Mouse (Mus musculus): ENCODE results near the gene Jsrp1. TPM values are rescaled to one million over a fixed set of nuclear protein-coding genes. Genes with fewer than 3 reads are reported as not detected.

The Jsrp1 gene
- polyA plus RNA-seq, 1 experiment from 2014 or later: 0.65 TPM

DNA sequence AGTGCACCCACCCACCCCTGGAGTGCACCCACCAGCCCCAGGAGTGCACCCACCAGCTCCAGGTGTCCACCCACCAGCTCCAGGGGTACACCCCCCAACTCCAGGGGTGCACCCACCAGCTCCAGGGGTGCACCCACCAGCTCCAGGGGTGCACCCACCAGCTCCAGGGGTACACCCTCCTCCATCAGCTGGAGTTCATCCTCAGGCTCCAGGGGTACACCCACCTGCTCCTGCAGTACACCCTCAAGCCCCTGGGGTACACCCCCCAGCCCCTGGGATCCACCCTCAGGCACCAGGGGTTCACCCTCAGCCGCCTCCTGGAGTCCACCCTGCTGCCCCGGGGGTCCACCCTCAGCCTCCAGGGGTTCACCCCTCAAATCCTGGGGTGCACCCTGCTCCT lies 9.0 kb downstream of the Jsrp1 start:
- Histone ChIP-seq H3K27me3 (ENCODE audit: insufficient read depth, poor library complexity, severe bottlenecking) (peaks cover 42% of the 10 kb centered on the region), H3K4me1 (replicated peaks) (peaks cover 54% of the 10 kb centered on the region), H3K4me3 (no peak overlapping the region), H3K9me3 (no peaks in the 10 kb centered on the region), H3K27ac (no peak overlapping the region), H3K36me3 (peaks cover 64% of the 10 kb centered on the region)
- DNase-seq (ENCODE audit: low spot score): no peak
- WGBS: 95% methylated on average over 2 of the region's 2 CpGs

DNA sequence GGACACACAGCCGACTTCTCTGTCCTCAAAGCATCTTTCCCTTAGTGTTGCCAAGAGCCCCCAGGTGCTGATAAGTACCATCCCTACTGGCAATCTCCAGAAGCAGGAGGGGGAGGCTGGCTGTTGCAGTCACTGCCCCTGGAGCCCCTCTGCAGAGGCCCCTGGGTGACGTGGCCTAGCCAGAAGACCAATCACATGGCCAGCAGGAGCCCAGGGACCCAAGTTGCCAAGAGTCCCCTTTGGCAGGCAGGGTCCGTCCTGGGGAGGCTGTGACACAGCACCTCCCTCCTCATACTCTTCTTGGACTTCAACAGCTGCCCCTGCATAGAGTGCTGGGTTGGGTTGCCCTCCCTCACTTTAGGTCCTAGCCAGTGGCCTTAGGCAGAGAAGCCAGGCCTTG lies 10.3 kb downstream of the Jsrp1 start:
- DNase-seq (ENCODE audit: low spot score): no peak
- H3K9me3 ChIP-seq: no peaks in the 10 kb centered on the region
- no peak overlapping the region for H3K27ac ChIP-seq
- no peak overlapping the region; the same call in 1 of the 2 replicates for H3K4me3 ChIP-seq
- peaks cover 28% of the 10 kb centered on the region for H3K27me3 ChIP-seq (ENCODE audit: insufficient read depth, poor library complexity, severe bottlenecking)
- peaks cover 64% of the 10 kb centered on the region for H3K36me3 ChIP-seq
- H3K4me1 ChIP-seq (replicated peaks): peaks cover 44% of the 10 kb centered on the region
- WGBS: 85% methylated on average over 3 of the region's 3 CpGs

DNA sequence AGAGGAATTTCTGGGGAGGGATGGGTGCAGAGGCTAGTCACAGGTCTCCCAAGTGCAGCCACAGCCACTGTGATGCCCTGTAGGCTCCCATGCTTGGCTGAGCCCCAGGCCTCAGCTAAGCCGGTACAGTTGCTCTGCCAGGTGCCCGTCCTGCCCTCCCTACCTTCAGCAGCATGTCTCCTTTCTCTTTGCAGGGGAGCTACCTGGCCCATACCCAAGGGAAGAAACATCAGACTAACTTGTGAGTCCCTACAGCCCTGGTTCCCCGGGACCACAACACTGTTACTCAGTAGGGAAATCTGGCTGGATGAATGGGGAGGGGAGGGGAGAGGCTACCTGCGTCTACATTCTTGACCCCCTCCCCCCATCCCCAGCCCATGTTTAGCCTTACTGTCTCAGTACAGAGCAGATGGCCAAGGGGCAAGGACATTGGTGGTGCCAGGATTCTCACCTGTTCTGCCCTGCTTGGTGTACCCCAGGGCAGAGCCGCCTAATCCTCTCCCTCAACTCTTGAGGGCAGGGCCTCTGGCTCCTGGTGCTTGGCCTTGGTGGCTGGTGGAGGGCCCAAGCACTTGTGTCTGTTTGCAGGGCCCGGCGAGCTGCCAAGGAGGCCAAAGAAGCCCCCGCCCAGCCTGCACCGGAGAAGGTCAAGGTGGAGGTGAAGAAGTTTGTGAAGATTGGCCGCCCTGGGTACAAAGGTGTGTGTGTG lies 10.9 kb downstream of the Jsrp1 start:
- no peaks in the 10 kb centered on the region for H3K9me3 ChIP-seq
- H3K27me3 ChIP-seq (ENCODE audit: insufficient read depth, poor library complexity, severe bottlenecking): peaks cover 22% of the 10 kb centered on the region
- 93% methylated on average over 10 of the region's 10 CpGs for WGBS
- DNase-seq (ENCODE audit: low spot score): no peak
- H3K27ac ChIP-seq: no peak overlapping the region
- H3K4me3 ChIP-seq: peak overlapping the region; percentile 10
- peaks cover 41% of the 10 kb centered on the region for H3K4me1 ChIP-seq (replicated peaks)
- H3K36me3 ChIP-seq: peaks cover 64% of the 10 kb centered on the region

GRCm38 (mm10) chr10:80799070-80799566 lies 14.2 kb downstream of the Jsrp1 start:
- Histone ChIP-seq H3K9me3 (no peaks in the 10 kb centered on the region), H3K4me1 (replicated peaks) (peaks cover 51% of the 10 kb centered on the region), H3K36me3 (peaks cover 71% of the 10 kb centered on the region), H3K27ac (peak overlapping the region; percentile 97), H3K4me3 (peak overlapping the region; percentile 95), H3K27me3 (ENCODE audit: insufficient read depth, poor library complexity, severe bottlenecking) (no peaks in the 10 kb centered on the region)
- WGBS: 3% methylated on average over 18 of the region's 18 CpGs
- no peak for DNase-seq (ENCODE audit: low spot score)

DNA sequence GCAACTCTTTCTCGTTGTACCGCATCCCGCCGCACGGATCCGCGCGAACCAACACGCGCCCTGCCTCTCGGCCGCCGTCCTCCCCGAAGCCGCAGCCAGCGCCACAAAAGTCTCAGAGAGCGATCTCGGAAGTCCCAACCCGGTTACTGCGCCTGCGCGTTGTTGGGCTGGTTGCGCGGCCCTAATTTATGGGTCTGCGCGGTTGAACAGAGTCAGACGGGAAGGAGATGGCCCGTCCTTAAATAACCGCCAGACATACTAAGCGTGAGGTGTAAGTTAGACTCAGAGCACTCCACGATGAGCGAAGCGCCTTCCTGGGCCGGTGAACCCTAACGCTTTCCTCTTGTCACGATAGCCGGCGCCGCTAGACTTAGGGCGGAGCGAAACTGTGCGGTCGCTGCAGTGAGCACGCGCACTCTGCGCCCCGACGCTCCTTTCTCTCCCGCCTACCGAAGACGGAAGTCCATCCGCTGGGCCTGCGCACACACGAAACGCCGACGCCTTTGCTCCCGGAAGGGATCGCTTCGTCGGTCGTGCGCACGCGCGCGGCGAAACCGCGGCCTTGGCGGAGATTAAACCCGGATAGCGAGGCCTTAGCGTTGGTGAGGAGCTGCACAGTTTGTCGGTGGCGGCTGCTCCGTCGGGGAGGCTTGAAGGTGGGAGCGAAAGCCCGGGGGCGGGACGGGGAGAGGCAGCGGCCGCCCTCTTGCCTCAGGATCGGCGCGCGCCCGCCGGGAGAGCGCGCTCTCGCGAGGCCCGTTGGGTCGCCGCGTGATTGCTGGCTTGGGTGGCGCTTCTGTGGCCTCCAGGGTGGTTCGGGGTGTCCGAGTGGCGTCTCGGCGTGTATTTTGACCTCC lies 14.9 kb downstream of the Jsrp1 start, which contains the start of the genes Sf3a2 and Plekhj1:
Sf3a2 (plus strand) TSS at position 49 of the 857 bp plus-strand sequence.
Plekhj1 (minus strand) TSS at position 477 of the 857 bp plus-strand sequence.
- WGBS: under 1% methylated on average over 104 of the region's 104 CpGs
- Histone ChIP-seq H3K27me3 (ENCODE audit: insufficient read depth, poor library complexity, severe bottlenecking) (no peaks in the 10 kb centered on the region), H3K36me3 (peaks cover 71% of the 10 kb centered on the region), H3K4me3 (peak within 1 kb of the TSS; percentile 95), H3K4me1 (replicated peaks) (peaks cover 51% of the 10 kb centered on the region), H3K27ac (peak within 1 kb of the TSS; percentile 97), H3K9me3 (no peaks in the 10 kb centered on the region)
- peak; percentile 95 for DNase-seq (ENCODE audit: low spot score)

DNA sequence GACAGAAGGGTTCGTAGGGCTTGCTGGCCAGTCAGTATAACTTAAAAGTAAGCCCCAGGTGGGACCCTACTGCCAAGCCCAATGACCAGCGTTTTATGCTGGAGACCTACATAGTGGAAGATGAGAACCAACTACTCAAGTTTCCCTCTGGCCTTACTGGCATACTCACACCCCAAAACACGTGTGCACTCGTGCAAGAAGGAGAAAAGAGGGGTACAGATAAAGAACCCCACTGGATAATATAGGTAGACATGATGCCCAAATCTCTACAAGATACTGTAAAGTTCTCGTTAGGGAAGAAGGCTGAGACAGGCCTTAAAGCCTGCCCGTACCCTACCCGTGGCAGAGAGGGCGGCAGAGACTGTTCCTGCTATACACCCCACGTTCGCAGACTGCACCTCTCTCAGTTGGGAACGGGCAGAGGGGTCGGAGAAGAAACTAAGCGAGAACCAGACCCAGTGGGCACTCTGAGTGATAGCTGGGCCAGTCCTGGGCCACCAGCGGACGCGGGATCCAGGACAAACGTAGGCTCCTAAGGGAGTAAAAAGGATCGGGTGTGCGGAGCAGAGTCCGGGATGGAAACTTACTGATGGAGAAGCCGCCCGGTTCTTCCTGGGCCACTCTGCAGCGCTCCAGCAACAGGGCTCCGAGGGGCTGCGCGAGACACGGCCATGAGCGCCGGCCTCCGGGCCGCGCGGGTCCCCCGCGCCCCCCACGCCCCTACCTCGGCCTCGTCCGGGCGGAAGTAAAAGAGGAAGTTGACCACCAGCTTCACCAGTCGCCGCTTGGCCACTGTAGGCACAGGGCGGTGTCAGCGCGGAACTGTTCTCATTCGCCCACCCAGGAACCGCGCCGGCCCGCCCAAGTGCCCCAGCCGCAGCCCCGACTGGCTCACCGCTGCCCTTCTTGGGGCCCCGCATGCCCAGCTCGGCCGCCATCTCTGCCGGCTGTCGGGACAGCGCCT lies 15.8 kb downstream of the Jsrp1 start:
- Histone ChIP-seq H3K27ac (peak overlapping the region; percentile 97), H3K27me3 (ENCODE audit: insufficient read depth, poor library complexity, severe bottlenecking) (no peaks in the 10 kb centered on the region), H3K9me3 (no peaks in the 10 kb centered on the region), H3K4me3 (peak overlapping the region; percentile 95), H3K36me3 (peaks cover 71% of the 10 kb centered on the region), H3K4me1 (replicated peaks) (peaks cover 53% of the 10 kb centered on the region)
- DNase-seq (ENCODE audit: low spot score): no peak
- WGBS: 2% methylated on average over 59 of the region's 59 CpGs

DNA sequence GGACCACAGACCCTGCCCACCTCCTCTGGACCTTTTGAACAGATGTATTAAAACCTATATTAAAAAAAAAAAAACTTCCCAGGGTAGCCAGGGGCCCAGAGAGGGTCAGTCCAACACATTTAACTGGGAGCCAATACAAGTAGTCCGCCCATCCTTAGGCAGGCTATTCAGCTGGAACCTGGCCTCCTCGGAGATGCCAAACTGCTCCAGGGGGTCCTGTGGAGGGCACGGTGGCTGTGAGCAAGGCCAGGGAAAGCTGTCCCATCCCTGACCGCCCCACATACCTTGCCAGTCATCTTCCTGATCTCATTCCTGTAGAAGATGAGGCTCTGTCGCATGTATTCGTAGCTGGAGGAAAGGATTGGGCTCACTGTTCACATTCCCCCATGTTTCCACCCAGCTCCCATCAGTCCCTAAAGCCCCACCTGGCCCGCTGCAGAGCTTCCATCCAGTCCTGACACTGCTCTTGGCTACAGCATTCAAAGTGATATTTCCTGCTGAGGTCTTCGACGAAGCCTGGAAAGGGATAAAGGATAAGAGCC lies 16.9 kb downstream of the Jsrp1 start:
- WGBS: 83% methylated on average over 9 of the region's 9 CpGs
- H3K36me3 ChIP-seq: peaks cover 71% of the 10 kb centered on the region
- no peak overlapping the region for H3K27ac ChIP-seq

GRCm38 (mm10) chr10:80794750-80795149 lies 18.5 kb downstream of the Jsrp1 start:
- peaks cover 71% of the 10 kb centered on the region for H3K36me3 ChIP-seq

More for the DNA sequence above, 16.9 kb downstream of the Jsrp1 start:
- peaks cover 62% of the 10 kb centered on the region for H3K4me1 ChIP-seq (replicated peaks)
- no peaks in the 10 kb centered on the region for H3K9me3 ChIP-seq
- DNase-seq (ENCODE audit: low spot score): no peak
- no peaks in the 10 kb centered on the region for H3K27me3 ChIP-seq (ENCODE audit: insufficient read depth, poor library complexity, severe bottlenecking)
- H3K4me3 ChIP-seq: peak overlapping the region; percentile 95

GRCm38 (mm10) chr10:80793803-80794202 lies 19.5 kb downstream of the Jsrp1 start:
- no peak overlapping the region for H3K4me3 ChIP-seq
- no peak overlapping the region for H3K27ac ChIP-seq
- 89% methylated on average over 4 of the region's 4 CpGs for WGBS
- H3K36me3 ChIP-seq: peaks cover 80% of the 10 kb centered on the region
- no peak for DNase-seq (ENCODE audit: low spot score)
- no peaks in the 10 kb centered on the region for H3K27me3 ChIP-seq (ENCODE audit: insufficient read depth, poor library complexity, severe bottlenecking)
- no peaks in the 10 kb centered on the region for H3K9me3 ChIP-seq
- peaks cover 46% of the 10 kb centered on the region for H3K4me1 ChIP-seq (replicated peaks)

More at GRCm38 (mm10) chr10:80794750-80795149, 18.5 kb downstream of the Jsrp1 start:
- no peaks in the 10 kb centered on the region for H3K27me3 ChIP-seq (ENCODE audit: insufficient read depth, poor library complexity, severe bottlenecking)
- no peak overlapping the region; the same call in 1 of the 2 replicates for H3K4me3 ChIP-seq
- WGBS: 87% methylated on average over 8 of the region's 8 CpGs
- H3K27ac ChIP-seq: peak overlapping the region; percentile 43; the same call in 1 of the 2 replicates
- DNase-seq (ENCODE audit: low spot score): no peak
- H3K9me3 ChIP-seq: no peaks in the 10 kb centered on the region
- peaks cover 53% of the 10 kb centered on the region for H3K4me1 ChIP-seq (replicated peaks)

GRCm38 (mm10) chr10:80793033-80793784 lies 20.1 kb downstream of the Jsrp1 start:
- H3K4me1 ChIP-seq (replicated peaks): peaks cover 46% of the 10 kb centered on the region
- H3K27ac ChIP-seq: no peak overlapping the region
- H3K27me3 ChIP-seq (ENCODE audit: insufficient read depth, poor library complexity, severe bottlenecking): no peaks in the 10 kb centered on the region
- H3K36me3 ChIP-seq: peaks cover 86% of the 10 kb centered on the region
- no peak for DNase-seq (ENCODE audit: low spot score)
- 0 out of 2 replicates have a peak overlapping the region, but pooled peaks have one; percentile 7 for H3K4me3 ChIP-seq
- WGBS: 91% methylated on average over 13 of the region's 13 CpGs
- H3K9me3 ChIP-seq: no peaks in the 10 kb centered on the region
